Mouse (Mus musculus) ovary, adult 18-20 months (tissue): ENCODE measurements at regions not wholly inside any gene's neighbourhood (a gene's known extent, or its start where the extent isn't known, plus 50 kb on each side); places are given as distances from the start of the nearest gene placed in this dataset.

Source experiments
- DNase-seq: peaks from one replicate; pipeline ENCODE4 v3.0.0; 2022; ENCODE audit warnings: low spot score, mixed read lengths

DNA sequence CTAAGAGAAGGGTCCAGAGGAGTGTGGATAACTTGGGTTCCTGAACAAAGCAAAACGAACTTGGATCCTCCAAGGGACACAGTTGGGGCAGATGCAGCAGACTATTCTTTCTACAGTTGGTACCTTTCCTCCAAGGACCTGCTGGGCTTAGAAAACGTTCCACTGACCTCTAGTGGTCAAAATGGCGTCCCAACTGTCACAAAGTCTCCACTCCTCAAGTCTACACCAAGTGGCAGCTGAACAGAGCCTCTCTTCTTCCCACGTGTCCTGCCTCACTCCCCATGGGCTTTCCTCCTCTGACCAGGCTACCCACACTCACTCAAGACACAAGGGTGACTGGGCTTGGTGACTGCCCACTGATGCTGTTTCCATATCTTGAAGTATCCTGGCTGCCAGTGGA, 67.1 kb upstream of the Parp11 start:
- no peak for DNase-seq

DNA sequence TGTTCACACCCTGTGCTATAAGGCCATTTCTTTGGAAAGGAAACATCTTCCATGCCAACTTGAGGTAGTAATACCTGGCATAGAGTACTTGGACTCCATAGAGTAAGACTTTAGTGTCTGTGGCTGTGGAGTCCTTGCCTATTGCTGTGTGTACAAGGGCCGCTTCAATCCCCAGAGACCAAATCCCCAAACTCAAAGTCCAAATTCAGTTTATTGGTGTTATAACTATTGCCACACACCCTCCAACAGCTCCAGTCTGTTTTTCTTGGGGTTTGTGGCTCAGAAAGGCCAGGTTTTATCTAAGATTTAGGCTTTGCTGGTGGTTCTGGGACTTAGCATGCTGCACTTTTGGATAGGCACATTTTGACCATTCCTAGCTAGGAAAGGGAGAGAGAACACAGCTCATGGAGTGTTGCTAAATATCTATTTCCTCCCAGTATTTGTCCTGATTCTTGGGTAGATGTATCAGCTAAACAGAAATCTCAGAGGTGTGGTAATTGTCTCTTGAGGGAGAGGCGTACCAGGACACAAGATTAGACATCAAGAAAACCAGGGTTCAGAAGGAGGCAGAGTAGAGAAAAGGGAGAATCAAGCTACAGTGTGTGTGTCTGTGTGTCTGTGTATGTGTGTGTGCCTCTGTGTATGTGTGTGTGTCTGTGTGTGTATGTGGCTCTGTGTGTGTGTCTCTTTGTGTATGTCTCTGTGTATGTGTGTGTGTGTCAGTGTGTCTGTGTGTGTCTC, 65.3 kb upstream of the Parp11 start:
- no peak for DNase-seq

- DNase-seq = no peak
Observed at GRCm38 (mm10) chr6:127391258-127392011, 55.2 kb upstream of the Parp11 start.

GRCm38 (mm10) chr6:127392012-127392798, 54.4 kb upstream of the Parp11 start:
- DNase-seq = no peak

- DNase-seq = no peak
Observed at GRCm38 (mm10) chr6:127392799-127393172, 53.9 kb upstream of the Parp11 start.

DNA sequence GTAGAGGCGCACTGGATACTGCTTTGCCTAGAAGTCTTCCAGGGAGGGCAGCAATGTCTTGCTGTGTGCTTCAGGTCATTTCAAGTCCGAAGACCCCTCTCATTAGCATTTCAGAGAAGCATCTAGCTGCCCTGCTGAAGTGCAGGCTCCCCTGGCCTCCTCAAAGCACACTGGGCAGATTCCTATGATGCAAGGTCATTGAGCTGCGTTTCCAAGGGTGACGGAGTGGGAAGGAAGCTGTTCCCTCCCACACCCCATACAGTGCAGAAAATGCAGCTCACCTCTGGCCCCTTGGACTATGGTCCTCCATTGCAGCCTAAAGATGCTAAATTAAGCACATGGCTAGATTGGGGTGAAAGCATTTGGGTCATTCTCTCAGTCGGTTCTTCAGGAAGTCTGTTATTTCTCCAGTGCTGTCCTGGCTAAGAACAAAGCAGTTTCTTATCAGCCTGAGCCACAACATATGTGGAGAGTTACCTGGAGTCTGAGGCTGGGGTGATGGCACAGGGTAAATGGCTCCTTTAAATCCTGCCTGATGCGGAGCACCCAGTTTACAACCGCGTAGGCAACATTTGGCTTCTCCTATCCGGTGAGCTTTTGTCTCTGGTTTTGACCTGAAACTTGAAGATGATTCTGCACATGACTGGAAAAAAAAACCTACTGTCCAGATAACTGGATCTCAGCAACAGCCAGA, 52.6 kb upstream of the Parp11 start:
- DNase-seq = no peak
